Mouse (Mus musculus) MEL (cell line): ENCODE data around the gene Ildr1. TPM values are rescaled to one million over a fixed set of nuclear protein-coding genes. Genes with fewer than 3 reads are reported as not detected.

Experiments used
- DNase-seq: peaks from one replicate; pipeline ENCODE4 v3.0.0; 2011; ENCODE audit warnings: low read depth, low spot score
- H3K27ac ChIP-seq: 2 replicates; pipeline ENCODE4 v1.5.1; 2012; ENCODE audit warnings: low read depth, mild to moderate bottlenecking, control low read depth, low read length, moderate library complexity; ENCODE audit not compliant: control insufficient read depth
- H3K27me3 ChIP-seq, 2 experiments: fragments of 150-350 bp in 1 of 2; sonication (generic) in 1 of 2; 2 replicates each; pipeline ENCODE4 v1.6.1; 2012; ENCODE audit warnings: low read length in 2 of 2, mild to moderate bottlenecking in 2 of 2, improper control_type of control experiment in 1 of 2, moderate library complexity in 1 of 2; ENCODE audit not compliant: insufficient read depth in 2 of 2, control insufficient read depth in 1 of 2
- H3K36me3 ChIP-seq, 2 experiments: 2 replicates each; pipeline ENCODE4 v1.6.1; 2012 to 2014; ENCODE audit warnings: low read length in 2 of 2, improper control_type of control experiment in 1 of 2, inconsistent platforms in 1 of 2, mild to moderate bottlenecking in 1 of 2; ENCODE audit not compliant: insufficient read depth in 2 of 2, control insufficient read depth in 1 of 2
- H3K4me1 ChIP-seq, 2 experiments: fragments of 150-350 bp in 1 of 2; sonication (generic) in 1 of 2; 2 replicates each; pipeline ENCODE4 v1.6.1; 2012; ENCODE audit warnings: low read length in 2 of 2, improper control_type of control experiment in 1 of 2, mild to moderate bottlenecking in 1 of 2; ENCODE audit not compliant: insufficient read depth in 2 of 2, control insufficient read depth in 1 of 2
- H3K4me3 ChIP-seq, 2 experiments: fragments of 150-350 bp in 1 of 2; sonication (generic) in 1 of 2; 2 replicates each; pipeline ENCODE4 v1.5.1; 2012; ENCODE audit warnings: low read depth in 2 of 2, low read length in 2 of 2, mild to moderate bottlenecking in 2 of 2, moderate library complexity in 2 of 2, control low read depth in 1 of 2, improper control_type of control experiment in 1 of 2; ENCODE audit not compliant: control insufficient read depth in 1 of 2, insufficient read depth in 1 of 2
- H3K79me2 ChIP-seq: 2 replicates; pipeline ENCODE4 v1.6.1; 2012; ENCODE audit warnings: mild to moderate bottlenecking, low read length, moderate library complexity; ENCODE audit not compliant: control insufficient read depth, poor library complexity, insufficient read depth
- H3K9ac ChIP-seq: 2 replicates; pipeline ENCODE4 v1.6.1; 2012; ENCODE audit warnings: low read depth, mild to moderate bottlenecking, control low read depth, low read length, moderate library complexity; ENCODE audit not compliant: control insufficient read depth, poor library complexity, severe bottlenecking
- H3K9me3 ChIP-seq: fragments of 150-350 bp; sonication (generic); replicated peaks from 2 replicates; pipeline ENCODE4 v1.6.1; 2012; ENCODE audit warnings: mild to moderate bottlenecking, low read length, improper control_type of control experiment, moderate library complexity; ENCODE audit not compliant: insufficient read depth
- BHLHE40 ChIP-seq: IDR thresholded peaks from 2 replicates; pipeline ENCODE4 v1.6.1; 2012; ENCODE audit warnings: low read depth, mild to moderate bottlenecking, inconsistent platforms, low read length, improper control_type of control experiment, borderline replicate concordance
- E2F4 ChIP-seq: IDR thresholded peaks from 2 replicates; pipeline ENCODE4 v1.6.1; 2011; ENCODE audit warnings: low read depth, low read length, improper control_type of control experiment, borderline replicate concordance
- GATA1 ChIP-seq: IDR thresholded peaks from 2 replicates; pipeline ENCODE4 v1.6.1; 2011; ENCODE audit warnings: low read depth, low read length, improper control_type of control experiment
- JUND ChIP-seq: IDR thresholded peaks from 2 replicates; pipeline ENCODE4 v1.6.1; 2011; ENCODE audit warnings: low read depth, mild to moderate bottlenecking, improper control_type of control experiment, low read length
- MAX ChIP-seq: IDR thresholded peaks from 2 replicates; pipeline ENCODE4 v1.6.1; 2011; ENCODE audit warnings: low read length, improper control_type of control experiment
- MAZ ChIP-seq: IDR thresholded peaks from 2 replicates; pipeline ENCODE4 v1.6.1; 2012; ENCODE audit warnings: low read depth, mild to moderate bottlenecking, inconsistent platforms, low read length, improper control_type of control experiment
- MEF2A ChIP-seq: IDR thresholded peaks from 2 replicates; pipeline ENCODE4 v1.6.1; 2014; ENCODE audit warnings: low read depth, mild to moderate bottlenecking, inconsistent platforms, low read length, improper control_type of control experiment; ENCODE audit not compliant: poor library complexity, insufficient replicate concordance, severe bottlenecking; ENCODE audit errors: extremely low read depth
- MXI1 ChIP-seq: IDR thresholded peaks from 2 replicates; pipeline ENCODE4 v1.6.1; 2011; ENCODE audit warnings: mild to moderate bottlenecking, low read depth, low read length, improper control_type of control experiment
- MYB ChIP-seq: IDR thresholded peaks from 2 replicates; pipeline ENCODE4 v1.6.1; 2011; ENCODE audit warnings: mild to moderate bottlenecking, low read depth, low read length, improper control_type of control experiment
- MYC ChIP-seq: IDR thresholded peaks from 2 replicates; pipeline ENCODE4 v1.6.1; 2011; ENCODE audit warnings: low read depth, mild to moderate bottlenecking, low read length, improper control_type of control experiment, moderate library complexity
- POLR2A ChIP-seq, 2 experiments: IDR thresholded peaks; 2 replicates each; pipeline ENCODE4 v1.6.1; 2011 to 2012; ENCODE audit warnings: low read length in 2 of 2, mild to moderate bottlenecking in 2 of 2, control low read depth in 1 of 2, improper control_type of control experiment in 1 of 2, low read depth in 1 of 2, moderate library complexity in 1 of 2; ENCODE audit not compliant: control insufficient read depth in 1 of 2, insufficient read depth in 1 of 2, poor library complexity in 1 of 2
- RCOR1 ChIP-seq: IDR thresholded peaks from 2 replicates; pipeline ENCODE4 v1.6.1; 2012; ENCODE audit warnings: low read depth, mild to moderate bottlenecking, inconsistent platforms, low read length, improper control_type of control experiment
- SIN3A ChIP-seq: IDR thresholded peaks from 2 replicates; pipeline ENCODE4 v1.6.1; 2012; ENCODE audit warnings: low read length, improper control_type of control experiment, inconsistent platforms
- TAL1 ChIP-seq: IDR thresholded peaks from 2 replicates; pipeline ENCODE4 v1.6.1; 2012; ENCODE audit warnings: mild to moderate bottlenecking, inconsistent platforms, low read length, moderate library complexity, mixed read lengths
- TCF12 ChIP-seq: IDR thresholded peaks from 2 replicates; pipeline ENCODE4 v1.6.1; 2014; ENCODE audit warnings: low read depth, mild to moderate bottlenecking, inconsistent platforms, low read length, improper control_type of control experiment, moderate library complexity
- USF2 ChIP-seq, 2 experiments: IDR thresholded peaks; 2 replicates each; pipeline ENCODE4 v1.6.1; 2011 to 2012; ENCODE audit warnings: improper control_type of control experiment in 2 of 2, low read length in 2 of 2, borderline replicate concordance in 1 of 2, inconsistent platforms in 1 of 2, low read depth in 1 of 2, mild to moderate bottlenecking in 1 of 2; ENCODE audit not compliant: insufficient read depth in 1 of 2
- ZMIZ1 ChIP-seq: IDR thresholded peaks from 2 replicates; pipeline ENCODE4 v1.6.1; 2012; ENCODE audit warnings: low read depth, mild to moderate bottlenecking, inconsistent platforms, low read length, improper control_type of control experiment, moderate library complexity
- polyA plus RNA-seq, 2 experiments: library from polyadenylated mRNA; stranded (reverse) in 1 of 2; unstranded in 1 of 2; fragments of >175 nt in 1 of 2; fragments of >200 nt in 1 of 2; gene quantifications; 2 replicates each; pipeline versions ENCODE4 v1.2.1 to v1.2.4; 2012; ENCODE audit warnings: low replicate concordance in 2 of 2, low read depth in 1 of 2; ENCODE audit not compliant: insufficient read length in 2 of 2, insufficient read depth in 1 of 2, missing spikeins in 1 of 2
- total RNA-seq: library from RNA; depleted of rRNA; stranded (reverse); fragments of 300-350 nt; gene quantifications from 2 replicates; pipeline ENCODE4 v1.2.3, GENCODE M21; 2012

Ildr1 gene
- total and polyA plus RNA-seq, 3 experiments = not detected

DNA sequence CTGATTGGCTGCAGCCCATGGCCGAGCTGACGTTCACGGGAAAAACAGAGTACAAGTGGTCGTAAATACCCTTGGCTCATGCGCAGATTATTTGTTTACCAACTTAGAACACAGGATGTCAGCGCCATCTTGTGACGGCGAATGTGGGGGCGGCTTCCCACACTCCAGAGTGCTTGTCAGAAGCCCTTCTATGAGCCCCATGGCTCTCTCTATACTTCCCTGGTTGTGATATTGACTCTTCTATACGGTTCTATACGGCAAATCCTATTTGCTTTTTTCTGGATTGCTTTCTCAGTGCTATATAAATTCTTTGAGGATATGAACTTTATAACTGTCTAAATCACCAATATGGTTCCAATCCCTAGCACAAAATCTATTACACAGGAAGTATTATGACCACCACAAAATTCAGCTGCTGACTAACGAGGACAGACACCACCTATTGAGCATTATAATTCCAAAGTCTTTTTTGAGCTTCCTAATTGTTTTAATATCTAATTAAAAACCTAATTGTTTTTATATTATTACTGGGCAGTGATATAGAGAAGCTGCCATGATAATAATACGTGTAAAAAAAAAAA, 76.5 kb downstream of the Ildr1 start:
- H3K9me3 ChIP-seq = no peaks in the 10 kb centered on the region
- H3K27me3 ChIP-seq = peaks cover 0 to 5% of the 10 kb centered on the region in 2 experiments; a peak in 2 of 4 replicates
- no peak overlapping the region for H3K4me3 ChIP-seq
- H3K9ac ChIP-seq = no peak overlapping the region
- DNase-seq = no peak
- TF ChIP-seq MEF2A = no peak
- TF ChIP-seq MYB = no peak
- no peak for TF ChIP-seq POLR2A (IDR thresholded peaks at IDR 0.05; ENCODE audit: control insufficient read depth in 1 of 2, insufficient read depth in 1 of 2, low read depth in 1 of 2, low read length in 2 of 2, poor library complexity in 1 of 2)
- TF ChIP-seq GATA1 = no peak
- TF ChIP-seq BHLHE40 = no peak
- no peak for TF ChIP-seq TCF12
- no peak for TF ChIP-seq MYC
- no peak for TF ChIP-seq JUND
- no peak for TF ChIP-seq RCOR1
- TF ChIP-seq USF2 (IDR thresholded peaks at IDR 0.05; ENCODE audit: borderline replicate concordance in 1 of 2, insufficient read depth in 1 of 2, low read depth in 1 of 2, low read length in 2 of 2) = no peak
- TF ChIP-seq TAL1 = no peak
- TF ChIP-seq, all 39 proteins: peak for 0
- H3K79me2 ChIP-seq = no peaks in the 10 kb centered on the region
- no peaks in the 10 kb centered on the region for H3K36me3 ChIP-seq
- H3K4me1 ChIP-seq = no peaks in the 10 kb centered on the region
- H3K27ac ChIP-seq = no peak overlapping the region

DNA sequence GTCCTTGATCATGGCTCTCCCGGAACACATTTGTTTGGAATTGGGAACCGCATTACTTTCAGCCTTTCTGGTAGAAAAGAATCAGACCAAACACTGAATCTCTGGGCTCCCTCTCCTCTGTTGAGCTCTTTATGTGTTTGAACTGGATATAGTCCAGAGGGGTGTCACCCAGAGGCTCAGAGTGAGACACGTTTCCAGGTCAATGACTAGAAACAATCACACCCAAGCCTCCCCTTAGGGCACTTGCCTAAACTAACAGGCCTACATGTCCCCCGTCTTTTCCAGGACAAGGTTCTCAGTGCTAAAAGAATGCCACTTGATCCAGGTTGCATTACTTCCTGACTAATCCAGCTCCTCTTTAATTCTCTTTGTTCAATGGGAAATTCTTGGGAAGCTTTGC, 77.1 kb downstream of the Ildr1 start:
- Histone ChIP-seq H3K9me3 (no peaks in the 10 kb centered on the region), H3K79me2 (no peaks in the 10 kb centered on the region), H3K4me3 (no peak overlapping the region), H3K27me3 (peaks cover 0 to 5% of the 10 kb centered on the region in 2 experiments; a peak in 2 of 4 replicates), H3K27ac (no peak overlapping the region), H3K36me3 (no peaks in the 10 kb centered on the region), H3K4me1 (no peaks in the 10 kb centered on the region), H3K9ac (no peak overlapping the region)
- DNase-seq = no peak
- no peak for TF ChIP-seq MAX
- no peak for TF ChIP-seq JUND
- no peak for TF ChIP-seq BHLHE40
- no peak for TF ChIP-seq E2F4
- TF ChIP-seq MYB = no peak
- TF ChIP-seq ZMIZ1 = no peak
- no peak for TF ChIP-seq MAZ
- TF ChIP-seq SIN3A = no peak
- TF ChIP-seq MXI1 = no peak
